Mouse (Mus musculus) lung, adult 2 months (tissue): ENCODE measurements around the gene Crybg3. TPM values are rescaled to one million over a fixed set of nuclear protein-coding genes. Genes with fewer than 3 reads are reported as not detected.

ENCODE experiments used
- DNase-seq: peaks from one replicate; pipeline ENCODE4 v3.0.0; 2022
- H3K4me1 ChIP-seq: fragments of 200-500 bp; 2 replicates; pipeline ENCODE4 v1.6.1; 2011; ENCODE audit warnings: low read length; ENCODE audit not compliant: control insufficient read depth, insufficient read depth
- H3K4me3 ChIP-seq: fragments of 200-500 bp; replicated peaks from 2 replicates; pipeline ENCODE3; 2011; ENCODE audit warnings: low read depth, mild to moderate bottlenecking, control low read depth, low read length; ENCODE audit errors: extremely low read depth
- CTCF ChIP-seq: fragments of 200-500 bp; IDR thresholded peaks from 2 replicates; pipeline ENCODE4 v1.5.1; 2011; ENCODE audit warnings: mild to moderate bottlenecking, low read length, control low read depth; ENCODE audit not compliant: insufficient read depth
- POLR2A ChIP-seq: fragments of 200-500 bp; IDR thresholded peaks from 2 replicates; pipeline ENCODE4 v1.6.1; 2011; ENCODE audit warnings: low read depth, mild to moderate bottlenecking, control low read depth, low read length, borderline replicate concordance; ENCODE audit errors: extremely low read depth
- WGBS: fragments of 180-500 bp; shearing (Covaris S2); methylation state at CpG from one replicate; pipeline ENCODE4 v1.1.7; 2018; 5-methylcytosine and 5-hydroxymethylcytosine counted together
- polyA plus RNA-seq: library from polyadenylated mRNA; depleted of rRNA; stranded (reverse); fragments of >200 nt; gene quantifications from 2 replicates; pipeline ENCODE4 v1.2.3, GENCODE M21; 2012

Gene Crybg3
- polyA plus RNA-seq, 1 experiment = 21.5 TPM

DNA sequence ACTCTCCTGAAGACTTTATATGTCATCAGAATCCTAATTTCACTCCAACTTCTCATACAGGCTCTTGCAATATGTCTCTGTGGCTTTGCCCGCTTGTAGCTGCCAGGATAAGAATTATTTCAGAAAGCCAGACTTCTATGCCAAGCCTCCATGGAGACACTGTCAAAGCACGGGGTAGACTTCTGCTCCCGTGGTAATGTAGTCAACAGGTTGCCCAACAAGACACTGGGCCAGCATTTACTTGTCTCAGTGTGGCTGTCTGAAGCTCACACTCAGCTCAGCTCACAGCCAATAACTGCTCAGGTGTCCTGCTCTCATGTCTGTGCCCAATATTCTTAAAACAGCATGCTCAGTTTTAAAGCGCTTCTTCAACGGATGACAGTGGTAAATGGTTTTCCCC, 85.6 kb downstream of the Crybg3 start:
- 90% methylated on average over 5 of the region's 5 CpGs for WGBS
- TF ChIP-seq POLR2A (no peak), CTCF (no peak)

DNA sequence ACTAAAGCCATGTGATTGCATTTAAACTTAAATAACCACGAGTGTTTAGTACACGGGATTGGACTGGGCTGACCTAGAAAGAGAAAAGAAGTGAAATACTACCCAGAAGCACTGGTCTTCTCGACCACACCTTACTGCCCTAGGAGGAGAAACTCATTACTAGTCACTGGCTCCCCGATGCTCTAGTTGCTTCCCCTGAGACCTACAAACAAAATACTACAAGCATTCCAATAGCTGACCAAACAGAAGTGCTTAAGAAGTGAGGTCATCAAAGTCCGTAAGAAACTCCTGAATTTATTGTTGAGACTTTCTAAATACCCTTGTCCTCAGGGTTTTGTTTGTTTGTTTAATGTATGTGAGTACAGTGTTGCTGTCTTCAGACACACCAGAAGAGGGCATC, 90.9 kb downstream of the Crybg3 start:
- Histone ChIP-seq H3K4me3 (no peak overlapping the region), H3K4me1 (no peaks in the 10 kb centered on the region)
- no peak for DNase-seq
- WGBS = 91% methylated on average over 5 of the region's 5 CpGs
- TF ChIP-seq CTCF = no peak
- TF ChIP-seq POLR2A = no peak

More for the DNA sequence above, 85.6 kb downstream of the Crybg3 start:
- H3K4me1 ChIP-seq = no peaks in the 10 kb centered on the region
- no peak overlapping the region for H3K4me3 ChIP-seq
- DNase-seq = no peak

DNA sequence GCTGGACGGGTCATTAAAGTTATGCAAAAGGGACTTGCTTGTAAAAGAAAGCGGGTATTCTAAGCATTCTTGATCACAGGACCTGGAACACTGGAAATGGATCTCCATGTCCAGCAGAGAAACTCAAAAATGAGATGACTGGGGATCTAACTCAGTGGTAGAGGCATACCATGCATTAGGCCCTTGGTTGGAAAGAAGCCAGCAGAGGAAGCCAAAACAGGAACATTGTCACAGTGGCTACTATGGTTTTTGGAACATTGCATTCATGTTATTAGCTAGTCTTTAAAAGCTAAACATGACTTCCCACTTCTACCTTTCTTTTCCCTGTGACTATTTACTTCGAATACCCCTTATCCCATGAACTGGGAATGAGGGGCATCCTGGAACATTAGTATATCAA, 101.6 kb downstream of the Crybg3 start:
- Histone ChIP-seq H3K4me1 (no peaks in the 10 kb centered on the region), H3K4me3 (no peak overlapping the region)
- TF ChIP-seq POLR2A = no peak
- no peak for TF ChIP-seq CTCF
- 99% methylated on average over 3 of the region's 3 CpGs for WGBS
- DNase-seq = no peak

DNA sequence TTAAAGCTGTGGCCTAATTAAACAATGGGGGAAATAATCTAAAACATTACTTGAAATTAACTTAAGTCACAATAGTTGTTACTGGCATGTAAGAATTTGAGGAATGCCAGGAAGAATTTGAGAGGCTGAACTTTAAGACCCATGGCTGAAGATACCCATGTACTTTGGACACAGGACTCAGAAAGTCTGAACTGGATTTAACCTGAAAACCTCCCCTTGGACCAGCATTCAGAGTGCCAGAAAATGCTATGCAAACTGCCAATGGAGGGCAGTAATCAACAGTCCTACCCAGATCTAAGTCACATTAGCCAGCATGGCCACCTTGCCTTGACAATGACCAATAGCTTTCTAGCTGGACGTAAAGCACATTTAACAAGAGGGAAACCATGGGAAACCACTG, 102.8 kb downstream of the Crybg3 start:
- Histone ChIP-seq H3K4me1 (no peaks in the 10 kb centered on the region), H3K4me3 (no peak overlapping the region)
- no peak for DNase-seq
- WGBS = 89% methylated on average over 1 of the region's 1 CpGs
- no peak for TF ChIP-seq POLR2A
- TF ChIP-seq CTCF = no peak

DNA sequence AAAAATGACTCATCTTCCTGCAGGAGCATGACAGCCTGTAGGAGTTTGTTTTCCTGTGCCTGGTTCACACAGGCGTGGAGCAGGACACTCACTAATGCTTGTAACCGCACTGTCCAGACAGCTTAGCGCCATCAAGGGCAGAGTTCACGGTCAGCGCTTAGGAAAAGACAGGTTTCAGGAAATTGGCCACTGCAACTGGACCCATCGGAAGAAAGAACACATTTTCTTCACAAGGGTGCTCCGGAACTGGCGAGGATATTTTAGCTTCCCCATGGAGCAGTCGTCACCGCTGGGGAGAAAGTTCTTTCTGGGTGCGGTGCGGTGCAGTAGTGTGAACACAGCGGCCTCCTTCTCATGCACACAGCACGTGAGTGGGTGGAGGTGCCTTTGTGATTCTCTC, 107.6 kb downstream of the Crybg3 start:
- no peak for DNase-seq
- 82% methylated on average over 14 of the region's 14 CpGs for WGBS
- no peak overlapping the region for H3K4me3 ChIP-seq

DNA sequence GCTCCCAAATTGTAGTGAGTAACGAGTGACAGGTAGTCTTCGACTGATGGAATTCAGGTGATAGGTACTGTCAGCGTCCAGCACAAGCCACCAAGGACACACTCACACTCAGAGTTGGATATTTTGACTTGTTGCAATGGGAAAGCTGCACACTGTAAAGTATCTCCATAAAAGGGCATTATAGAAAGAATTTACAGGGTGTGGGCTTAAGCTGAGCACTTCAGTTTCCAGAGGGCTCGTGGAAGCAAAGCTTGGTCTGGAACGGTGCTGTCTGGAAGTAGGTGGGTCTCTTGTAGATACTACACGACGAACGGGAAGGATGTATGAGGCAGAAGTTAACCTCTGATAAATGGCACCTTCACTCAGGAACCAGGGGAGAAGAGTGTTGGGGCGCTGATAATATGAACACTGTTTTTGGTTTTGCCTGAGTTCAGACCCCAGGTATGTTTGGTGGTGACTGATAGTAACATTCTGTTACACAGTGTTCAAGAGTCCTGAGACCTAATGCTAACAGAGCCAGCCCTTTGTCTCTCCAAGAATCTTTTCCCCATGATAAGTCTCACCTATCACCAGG, 112.7 kb downstream of the Crybg3 start:
- WGBS = 80% methylated on average over 9 of the region's 9 CpGs
- no peaks in the 10 kb centered on the region for H3K4me1 ChIP-seq
- DNase-seq = no peak
- TF ChIP-seq CTCF = no peak
- no peak for TF ChIP-seq POLR2A
- no peak overlapping the region for H3K4me3 ChIP-seq

More for the DNA sequence above, 107.6 kb downstream of the Crybg3 start:
- TF ChIP-seq POLR2A (no peak), CTCF (no peak)
- H3K4me1 ChIP-seq = no peaks in the 10 kb centered on the region

DNA sequence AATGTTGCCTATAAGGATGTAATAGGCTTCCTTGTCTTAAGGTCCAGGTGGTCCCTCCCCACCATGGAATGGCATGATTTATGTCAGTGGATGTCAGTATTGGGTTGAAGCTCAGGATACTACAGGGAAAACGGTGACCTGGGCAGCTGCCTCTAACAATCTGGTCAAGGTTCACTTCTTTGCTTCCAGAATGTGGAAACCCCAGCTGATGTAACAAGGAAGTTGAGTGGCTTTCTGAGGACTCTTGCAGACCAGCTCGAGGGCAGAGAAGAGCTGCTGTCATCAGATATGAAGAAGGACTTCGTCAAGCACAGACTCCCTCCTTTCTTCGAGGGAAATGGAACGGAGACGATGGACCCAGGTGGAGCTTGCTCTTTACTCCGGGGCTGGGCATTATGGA, 113.5 kb downstream of the Crybg3 start:
- DNase-seq = no peak
- Histone ChIP-seq H3K4me1 (no peaks in the 10 kb centered on the region), H3K4me3 (no peak overlapping the region)
- WGBS = 80% methylated on average over 7 of the region's 7 CpGs
- no peak for TF ChIP-seq CTCF
- no peak for TF ChIP-seq POLR2A

DNA sequence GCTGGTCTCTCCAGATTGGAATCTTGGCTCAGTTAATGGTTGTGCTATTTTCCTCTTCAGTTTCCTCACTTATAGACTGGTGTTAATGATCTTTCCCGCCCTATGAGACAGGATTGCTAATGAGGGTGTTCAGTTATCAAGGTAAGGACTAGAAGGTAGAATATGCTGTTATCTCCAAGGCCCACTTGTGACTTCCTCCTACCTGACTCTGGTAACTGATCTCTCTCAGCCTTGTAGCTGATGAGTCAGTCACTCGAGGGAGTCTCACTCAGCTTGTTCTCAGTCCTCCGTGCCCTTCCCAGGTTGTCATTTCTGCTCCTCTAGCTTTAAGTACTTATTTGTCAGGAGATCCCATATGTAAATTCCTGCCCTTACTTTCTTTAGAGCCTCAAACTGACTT, 122.8 kb downstream of the Crybg3 start:
- 79% methylated on average over 3 of the region's 3 CpGs for WGBS
- H3K4me1 ChIP-seq = no peaks in the 10 kb centered on the region
- DNase-seq = no peak
- no peak for TF ChIP-seq POLR2A
- TF ChIP-seq CTCF = no peak
- no peak overlapping the region for H3K4me3 ChIP-seq

DNA sequence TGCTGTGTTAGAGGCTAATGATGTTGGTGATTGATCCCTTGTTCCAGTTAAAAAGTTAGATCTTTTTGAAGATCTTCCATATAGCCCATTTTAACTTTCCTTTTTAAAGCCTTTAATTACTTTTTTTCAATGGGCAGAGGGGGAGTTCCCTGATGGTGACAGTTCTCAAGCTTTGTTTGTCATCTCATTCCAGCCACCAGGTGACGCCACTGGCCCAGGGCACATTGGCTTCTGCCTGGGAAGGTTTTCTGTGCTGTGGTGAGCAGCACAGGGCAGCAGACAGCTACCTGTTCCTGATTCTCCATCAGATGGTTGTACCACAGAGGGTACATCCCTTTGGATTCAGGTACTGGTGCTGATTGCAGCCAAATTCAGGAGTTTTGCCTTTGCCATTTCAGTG, 126.0 kb downstream of the Crybg3 start:
- no peak overlapping the region for H3K4me3 ChIP-seq
- peak; percentile 90 for TF ChIP-seq CTCF
- TF ChIP-seq POLR2A = no peak
- DNase-seq = peak; percentile 62
- 18% methylated on average over 1 of the region's 1 CpGs for whole genome bisulfite sequencing
- H3K4me1 ChIP-seq = no peaks in the 10 kb centered on the region; the same call in 1 of the 2 replicates

DNA sequence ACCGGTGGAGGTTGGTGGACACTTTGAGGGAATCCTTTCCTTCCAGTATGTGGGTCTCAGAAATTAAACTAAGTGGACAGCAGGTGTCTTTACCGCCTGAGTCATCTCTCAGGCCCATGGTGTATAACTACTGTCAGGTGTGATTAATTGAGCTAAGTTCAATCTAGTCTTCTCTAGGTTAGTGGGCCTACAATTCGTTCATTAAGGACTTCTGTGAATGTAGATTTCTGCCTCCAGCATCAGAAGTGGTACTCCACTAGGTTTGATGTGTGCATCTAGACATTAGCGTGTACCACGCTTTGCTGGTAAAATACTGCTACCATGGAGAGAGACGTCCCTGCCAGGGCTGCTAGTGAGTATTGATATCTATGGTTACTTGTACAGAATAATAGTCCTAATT, 128.2 kb downstream of the Crybg3 start:
- Histone ChIP-seq H3K4me1 (no peaks in the 10 kb centered on the region; the same call in 1 of the 2 replicates), H3K4me3 (no peak overlapping the region)
- TF ChIP-seq CTCF = no peak
- no peak for TF ChIP-seq POLR2A
- WGBS = 37% methylated on average over 6 of the region's 6 CpGs
- no peak for DNase-seq
